Mouse (Mus musculus) layer of hippocampus, adult 8-10 months (tissue): ENCODE data around the gene Cox7b2. TPM values are rescaled to one million over a fixed set of nuclear protein-coding genes. Genes with fewer than 3 reads are reported as not detected.
"Not testable (repeated sequence)": the region's sequence is repeated elsewhere in the genome, so short reads cannot be mapped to it uniquely, and the experiment has no call there.

ENCODE experiments used
- DNase-seq, 2 experiments: peaks; one replicate each; pipeline ENCODE4 v3.0.0; 2022; ENCODE audit warnings: low spot score in 2 of 2
- total RNA-seq, 4 experiments: library from RNA; stranded (reverse); gene quantifications; 2 replicates each; pipeline ENCODE4 v1.2.4; 2022

Gene Cox7b2
- under 1 TPM in 1 of 4 experiments, not detected in 3; 0.98 TPM for total RNA-seq

DNA sequence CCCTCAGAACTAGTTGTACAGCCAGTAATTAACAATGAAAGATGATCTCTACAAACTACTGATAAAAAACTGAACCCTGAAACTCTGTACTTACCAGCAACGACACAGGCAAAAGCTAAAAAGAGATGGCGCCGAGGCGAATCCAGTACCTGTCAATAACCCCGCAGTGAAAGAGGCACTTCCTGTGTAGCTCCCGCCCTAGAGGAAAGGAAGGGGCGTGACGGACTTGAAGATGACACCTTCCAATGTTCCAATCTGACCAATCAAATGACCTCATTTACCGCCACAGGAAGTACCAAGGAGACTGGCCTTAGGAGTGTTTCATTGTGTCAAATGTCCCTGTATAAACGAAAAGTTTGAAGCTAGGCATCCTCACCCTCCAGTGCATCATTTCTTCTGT is at the start of gene Cox7b2:
TSS of gene Cox7b2 (minus strand) at position 127 of the 400 bp plus-strand sequence.
- no peak for DNase-seq

DNA sequence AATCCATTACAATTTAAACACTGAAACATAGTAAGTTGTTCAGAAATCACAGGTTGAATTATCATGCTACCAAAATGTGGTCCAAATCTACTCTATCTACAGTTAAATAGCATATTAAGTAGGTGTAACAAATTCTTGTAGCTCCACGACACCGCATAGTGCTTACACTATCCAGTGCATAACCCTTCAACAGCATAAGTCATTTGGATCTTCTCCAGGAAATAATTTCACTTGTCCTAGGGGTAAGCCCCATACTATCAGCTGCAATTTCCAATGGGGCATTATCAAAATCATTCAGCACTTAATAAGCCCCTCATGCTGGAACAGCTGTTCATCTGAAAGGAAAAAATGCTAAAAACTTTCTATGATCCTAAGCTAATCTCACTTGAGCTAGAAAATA is 47.3 kb upstream of the Cox7b2 start:
- no peak for DNase-seq

DNA sequence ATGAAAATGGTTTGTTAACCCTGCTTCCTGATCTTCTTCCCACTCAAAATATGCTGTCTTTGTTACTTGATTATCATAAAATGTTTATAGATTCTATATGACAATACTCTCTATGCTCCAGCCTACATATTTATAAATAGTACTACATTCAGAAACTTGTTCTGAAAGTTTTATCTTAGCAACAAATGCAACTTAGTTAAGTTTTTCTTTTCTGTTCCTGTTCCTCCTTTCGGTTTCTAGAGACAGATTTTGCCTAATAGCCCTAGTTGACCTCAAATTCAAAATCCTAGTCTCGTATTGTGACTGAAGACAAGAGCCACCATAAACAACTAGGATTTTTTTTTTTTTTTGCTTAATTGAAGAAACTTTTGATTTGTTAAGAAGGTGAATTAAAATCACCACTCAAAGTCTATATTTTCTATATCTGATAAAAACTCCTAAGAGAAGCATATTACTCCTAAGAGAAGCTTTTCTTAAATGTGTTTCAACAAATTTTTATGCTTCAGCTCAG is 45.8 kb upstream of the Cox7b2 start:
- DNase-seq = no peak

GRCm38 (mm10) chr5:71571646-71572237 is 23.7 kb upstream of the Cox7b2 start:
- no peak for DNase-seq

DNA sequence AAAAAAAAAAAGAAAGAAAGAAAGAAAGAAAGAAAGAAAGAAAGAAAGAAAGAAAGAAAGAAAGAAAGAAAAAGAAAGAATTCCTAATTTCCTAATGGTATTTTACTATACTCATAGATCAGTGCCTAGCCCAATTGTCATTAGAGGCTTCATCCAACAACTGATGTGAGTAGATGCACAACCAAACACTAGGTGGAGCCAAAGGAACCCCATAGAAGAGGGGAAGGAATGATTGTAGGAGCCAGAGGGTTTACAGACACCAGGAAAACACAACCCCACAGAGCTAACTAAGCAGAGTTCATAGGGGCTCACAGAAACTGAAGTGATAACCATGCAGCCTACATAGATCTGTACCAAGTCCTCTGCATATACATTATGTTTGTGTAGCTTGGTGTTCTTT is 2.5 kb downstream of the Cox7b2 start:
- DNase-seq = no peak

GRCm38 (mm10) chr5:71525486-71525885 is 22.5 kb downstream of the Cox7b2 start:
- not testable (repeated sequence) for DNase-seq

- DNase-seq = peak; percentile 57 to 83
Observed at GRCm38 (mm10) chr5:71502058-71502678, 45.8 kb downstream of the Cox7b2 start.

DNA sequence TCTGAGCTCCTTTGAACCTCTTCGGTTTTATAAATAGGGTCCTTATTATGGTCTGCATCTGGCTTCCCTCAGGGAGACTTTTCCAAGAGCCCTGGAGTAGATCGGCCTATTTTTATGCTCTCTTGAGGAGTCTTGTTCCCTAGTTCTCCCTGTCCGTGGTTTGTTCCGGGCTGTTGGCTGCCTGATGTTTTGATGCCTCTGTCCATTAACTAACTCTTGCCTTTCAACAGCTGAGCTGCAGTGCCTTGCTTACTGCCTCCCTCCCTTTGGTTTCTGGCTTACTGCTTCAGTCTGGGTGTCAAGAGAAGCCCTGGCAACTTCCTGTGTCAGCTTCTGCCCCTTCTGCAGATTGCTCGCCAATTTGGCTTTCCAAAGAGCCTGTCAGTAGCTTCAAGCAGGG is 52.4 kb downstream of the Cox7b2 start:
- DNase-seq = peak in 1 of 2 experiments; percentile 6

DNA sequence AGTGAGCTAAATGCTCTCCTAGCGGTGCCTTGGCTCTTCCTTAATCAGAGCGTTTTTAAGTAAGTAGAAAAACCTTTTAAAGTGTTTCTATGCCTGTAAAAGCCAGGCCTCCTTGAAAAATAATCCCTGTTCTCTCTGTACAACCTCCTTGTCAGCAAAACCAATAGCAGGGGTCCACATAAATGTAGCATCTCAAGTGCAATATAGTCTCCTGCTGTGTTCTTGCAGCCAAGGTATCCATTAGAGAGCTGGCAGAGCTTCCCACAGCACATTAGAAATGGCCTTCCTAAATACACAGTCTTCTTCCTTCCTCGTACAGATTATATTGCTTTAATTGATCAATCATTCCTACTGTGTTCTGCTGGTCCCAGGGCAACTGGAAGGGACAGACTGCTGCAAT is 91.0 kb downstream of the Cox7b2 start:
- no peak for DNase-seq

DNA sequence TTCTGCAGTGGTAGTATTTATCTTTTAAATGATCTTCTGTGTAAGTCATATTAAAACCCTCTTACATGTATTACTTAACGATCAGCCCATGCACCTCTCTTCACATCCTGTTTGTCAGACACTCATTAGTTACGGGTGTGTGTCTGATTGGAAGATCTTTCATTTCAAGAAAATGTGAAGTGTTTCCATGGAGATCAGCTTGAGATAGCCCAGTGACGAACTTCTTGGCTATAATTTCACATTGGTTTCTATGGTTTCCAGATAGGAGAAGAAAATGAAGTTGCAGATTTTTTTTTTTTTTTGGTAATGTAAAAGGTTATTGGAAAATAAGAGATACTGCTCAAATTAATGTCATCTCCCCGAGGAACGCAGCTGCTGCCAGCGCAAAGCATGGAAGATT is 107.8 kb downstream of the Cox7b2 start:
- DNase-seq = peak in 1 of 2 experiments; percentile 9

Other genes starting within 250 kb of the Cox7b2 start
- 100 to 1,000 TPM; 125 to 141 (median 133) TPM for gene Gabrb1, start 109.9 kb upstream of the Cox7b2 start, total RNA-seq
- 10 to 100 TPM; 74.0 to 87.0 (median 79.8) TPM for gene Gabra4, start 110.1 kb upstream of the Cox7b2 start, total RNA-seq